Mouse (Mus musculus): ENCODE results near the gene Cnksr3.

Cnksr3 gene

GRCm38 (mm10) chr10:7211696-7212482 is at the start of gene Cnksr3:
Gene Cnksr3 (minus strand): TSS chr10:7212237.
- DNase-seq: peak; percentile 98 to 100

GRCm38 (mm10) chr10:7260166-7261108 is 48.4 kb upstream of the Cnksr3 start:
- no peak for DNase-seq

- DNase-seq: peak; percentile 53 to 55
These were observed 46.6 kb upstream of the Cnksr3 start for GRCm38 (mm10) chr10:7258607-7259006.

- no peak for DNase-seq
These were observed 38.4 kb upstream of the Cnksr3 start for GRCm38 (mm10) chr10:7250455-7250854.

- peak; percentile 11 to 51 for DNase-seq
These were observed 22.6 kb upstream of the Cnksr3 start for GRCm38 (mm10) chr10:7234601-7235000.

GRCm38 (mm10) chr10:7217551-7218127 is 5.6 kb upstream of the Cnksr3 start:
- DNase-seq: no peak

GRCm38 (mm10) chr10:7214718-7215117 is 2.7 kb upstream of the Cnksr3 start:
- no peak for DNase-seq

- DNase-seq: no peak
These were observed 1.1 kb upstream of the Cnksr3 start for GRCm38 (mm10) chr10:7213066-7213630.

- peak in 1 of 2 experiments; percentile 67 for DNase-seq
These were observed 500 bp upstream of the Cnksr3 start for GRCm38 (mm10) chr10:7212537-7212936.

GRCm38 (mm10) chr10:7210991-7211695 is 894 bp downstream of the Cnksr3 start:
- DNase-seq: peak; percentile 81 to 88

GRCm38 (mm10) chr10:7209691-7210455 is 2.2 kb downstream of the Cnksr3 start:
- DNase-seq: no peak

GRCm38 (mm10) chr10:7208859-7209441 is 3.1 kb downstream of the Cnksr3 start:
- no peak for DNase-seq

- no peak for DNase-seq
These were observed 4.7 kb downstream of the Cnksr3 start for GRCm38 (mm10) chr10:7207301-7207700.

GRCm38 (mm10) chr10:7206571-7206970 is 5.5 kb downstream of the Cnksr3 start:
- no peak for DNase-seq

GRCm38 (mm10) chr10:7205576-7205975 is 6.5 kb downstream of the Cnksr3 start:
- DNase-seq: no peak

- DNase-seq: no peak
These were observed 7.1 kb downstream of the Cnksr3 start for GRCm38 (mm10) chr10:7204953-7205352.

- no peak for DNase-seq
These were observed 9.5 kb downstream of the Cnksr3 start for GRCm38 (mm10) chr10:7202576-7202975.

GRCm38 (mm10) chr10:7200665-7201064 is 11.4 kb downstream of the Cnksr3 start:
- DNase-seq: no peak

- no peak for DNase-seq
These were observed 13.8 kb downstream of the Cnksr3 start for GRCm38 (mm10) chr10:7198201-7198600.

- DNase-seq: no peak
These were observed 14.3 kb downstream of the Cnksr3 start for GRCm38 (mm10) chr10:7197733-7198132.

Measured in kidney, postnatal 25 days (tissue).